1 mouse cellular context compared by ENCODE assay signal in genomic region chr11:3895458-3895857, GRCm38 (mm10).
TF ChIP-seq lines count a peak whose summit lies in the region.

No protein-coding gene starts in this region.

TF ChIP-seq in C2C12, 6 proteins besides CTCF, POLR2A, EP300 and RAD21 (continued from another document):
- TF ChIP-seq MYOG (IDR thresholded peaks at IDR 0.05; ENCODE audit: control insufficient read depth, extremely low read depth, insufficient read length), result no peak
